Mouse (Mus musculus) left cerebral cortex, postnatal 14 days (tissue): ENCODE data around the gene Rsph6a. TPM values are rescaled to one million over a fixed set of nuclear protein-coding genes. Genes with fewer than 3 reads are reported as not detected.

Experiments
- DNase-seq, 2 experiments: peaks; one replicate each; pipeline ENCODE4 v3.0.0; 2021 to 2022; ENCODE audit warnings: low spot score in 2 of 2, mixed read lengths in 1 of 2
- intact Hi-C: fragments of 180-260 bp; cut with DNase I; formaldehyde crosslinking; loops from one replicate; pipeline ENCODE4 v1.15.1; 2025
- long read RNA-seq, 2 experiments: library from polyadenylated mRNA; stranded (forward); transcript quantifications; one replicate each; pipeline ENCODE4 v2.0.0; 2021
- total RNA-seq, 2 experiments: library from RNA; stranded (reverse); gene quantifications; 2 replicates each; pipeline ENCODE4 v1.2.3; 2021

Rsph6a gene
- total RNA-seq: under 1 TPM; 0.29 to 0.49 TPM
- long read RNA-seq, experiment 1, partial matches to known transcripts: 0 of 3 reads
- long read RNA-seq, experiment 1, other reads (novel, unspliced or antisense): 3 of 3 reads
- long read RNA-seq, experiment 2, partial matches to known transcripts: 0 of 1 reads
- long read RNA-seq, experiment 2, other reads (novel, unspliced or antisense): 1 of 1 reads

GRCm38 (mm10) chr7:19054047-19054776 lies at the start of gene Rsph6a:
Gene Rsph6a (plus strand): TSS chr7:19054690.
- intact Hi-C loops: no loop called here
- DNase-seq: peak; percentile 49 to 56

- intact Hi-C loops: no loop called here
- DNase-seq: no peak
Measured at GRCm38 (mm10) chr7:19005417-19006121, 48.9 kb upstream of the Rsph6a start.

- DNase-seq: peak; percentile 86 to 92
- intact Hi-C loops: no loop called here
Measured at GRCm38 (mm10) chr7:19006476-19006875, 48.0 kb upstream of the Rsph6a start.

- intact Hi-C loops: no loop called here
- no peak for DNase-seq
Measured at GRCm38 (mm10) chr7:19007026-19007977, 47.2 kb upstream of the Rsph6a start.

GRCm38 (mm10) chr7:19010581-19010980 lies 43.9 kb upstream of the Rsph6a start:
- DNase-seq: no peak
- intact Hi-C loops: no loop called here

GRCm38 (mm10) chr7:19012025-19012621 lies 42.4 kb upstream of the Rsph6a start:
- intact Hi-C loops: no loop called here
- DNase-seq: no peak

- DNase-seq: no peak
- intact Hi-C loops: no loop called here
Measured at GRCm38 (mm10) chr7:19012882-19013281, 41.6 kb upstream of the Rsph6a start.

GRCm38 (mm10) chr7:19014452-19014851 lies 40.0 kb upstream of the Rsph6a start:
- intact Hi-C loops: no loop called here
- DNase-seq: no peak

GRCm38 (mm10) chr7:19016042-19016441 lies 38.4 kb upstream of the Rsph6a start:
- intact Hi-C loops: no loop called here
- no peak for DNase-seq

GRCm38 (mm10) chr7:19017909-19018308 lies 36.6 kb upstream of the Rsph6a start:
- intact Hi-C loops: no loop called here
- DNase-seq: no peak

GRCm38 (mm10) chr7:19021048-19021447 lies 33.4 kb upstream of the Rsph6a start:
- intact Hi-C loops: no loop called here

GRCm38 (mm10) chr7:19022189-19022958 lies 32.1 kb upstream of the Rsph6a start:
- intact Hi-C loops: no loop called here
- DNase-seq: no peak

More at GRCm38 (mm10) chr7:19021048-19021447, 33.4 kb upstream of the Rsph6a start:
- DNase-seq: no peak

GRCm38 (mm10) chr7:19023357-19023814 lies 31.1 kb upstream of the Rsph6a start, which contains the start of gene Foxa3:
Gene Foxa3 (minus strand): TSS chr7:19023538.
- intact Hi-C loops: no loop called here

GRCm38 (mm10) chr7:19024096-19024506 lies 30.4 kb upstream of the Rsph6a start, which contains the start of gene Sympk:
Gene Sympk (plus strand): TSS chr7:19024377.
- peak; percentile 96 for DNase-seq

More at GRCm38 (mm10) chr7:19023357-19023814, 31.1 kb upstream of the Rsph6a start, which contains the start of gene Foxa3:
- DNase-seq: no peak

GRCm38 (mm10) chr7:19024581-19025255 lies 29.8 kb upstream of the Rsph6a start:
- intact Hi-C loops: no loop called here
- DNase-seq: peak in 1 of 2 experiments; percentile 35

More at GRCm38 (mm10) chr7:19024096-19024506, 30.4 kb upstream of the Rsph6a start, which contains the start of gene Sympk:
- intact Hi-C loops: no loop called here

GRCm38 (mm10) chr7:19028067-19028466 lies 26.4 kb upstream of the Rsph6a start:
- DNase-seq: no peak
- intact Hi-C loops: no loop called here

- DNase-seq: peak in 1 of 2 experiments; percentile 51
- intact Hi-C loops: no loop called here
Measured at GRCm38 (mm10) chr7:19029084-19029653, 25.3 kb upstream of the Rsph6a start.
